Mouse (Mus musculus) CD4-positive, CD25-positive, alpha-beta regulatory T cell (primary cell): ENCODE results near the gene Lipt1. TPM values are rescaled to one million over a fixed set of nuclear protein-coding genes. Genes with fewer than 3 reads are reported as not detected.

ENCODE experiments used
- polyA plus RNA-seq: library from polyadenylated mRNA; unstranded; fragments of 100-300 nt; shearing (Covaris generic); gene quantifications from one replicate; pipeline ENCODE4 v1.2.1, GENCODE M21; 2017

Lipt1 gene
- 7.8 TPM for polyA plus RNA-seq

DNA sequence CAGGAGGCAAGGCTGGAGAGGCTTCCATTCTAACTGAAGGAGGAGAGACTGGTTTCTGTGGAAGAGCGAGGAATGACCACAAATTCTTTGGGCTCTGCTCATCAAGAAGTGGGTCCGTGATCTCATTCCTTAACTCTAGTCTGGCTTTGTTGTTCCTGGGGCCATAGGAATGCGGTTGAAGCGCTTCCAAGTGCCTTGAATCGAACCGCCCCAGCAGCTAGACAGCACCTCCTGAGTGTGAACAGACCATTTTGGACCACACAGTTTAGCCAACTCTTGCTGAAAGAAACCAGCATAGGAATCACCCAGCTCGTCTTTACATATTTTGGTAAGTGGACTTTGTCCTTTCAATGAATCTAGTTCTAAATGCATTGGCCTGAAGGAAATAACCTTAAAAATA lies at the start of gene Lipt1:
Lipt1 (plus strand) TSS at position 35 of the 400 bp plus-strand sequence.

DNA sequence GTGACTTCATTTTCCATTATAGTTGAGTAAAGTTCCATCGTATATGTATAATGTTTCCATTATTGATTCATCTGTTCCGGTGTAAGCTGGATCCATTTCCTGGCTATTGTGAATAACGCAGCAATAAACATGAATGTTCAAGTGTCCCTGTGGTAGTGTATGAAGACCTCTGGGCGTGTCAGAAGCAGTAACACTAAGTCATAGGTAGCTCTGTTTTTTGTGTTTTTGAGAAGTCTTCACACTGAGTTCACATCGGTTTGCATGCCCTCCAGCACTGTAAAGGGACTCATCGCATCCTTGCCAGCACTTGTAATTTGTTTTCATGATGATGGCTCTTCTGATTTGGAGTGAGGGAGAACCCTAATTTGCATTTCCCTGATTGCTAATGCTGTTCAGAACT lies 5.3 kb upstream of the Lipt1 start, which contains the start of gene Tsga10:
Tsga10 (minus strand) TSS at position 144 of the 400 bp plus-strand sequence.

GRCm38 (mm10) chr1:37890025-37890652 lies 18.6 kb downstream of the Lipt1 start, which contains the start of the genes Mitd1 and Mrpl30:
Mitd1 (minus strand) TSS chr1:37890411.
Mrpl30 (plus strand) TSS chr1:37890477.

GRCm38 (mm10) chr1:37916393-37916792 lies 44.9 kb downstream of the Lipt1 start, which contains the start of gene Lyg2:
Lyg2 (minus strand) TSS chr1:37916493.

Other genes starting within 250 kb of the Lipt1 start
- gene 2010300C02Rik, start 151.7 kb upstream of the Lipt1 start, polyA plus RNA-seq: 0.79 TPM
- gene Tsga10, start 5.3 kb upstream of the Lipt1 start, polyA plus RNA-seq: 2.9 TPM
- gene Mitd1, start 18.7 kb downstream of the Lipt1 start, polyA plus RNA-seq: 94.9 TPM
- gene Mrpl30, start 18.7 kb downstream of the Lipt1 start, polyA plus RNA-seq: 169 TPM
- gene Lyg2, start 44.8 kb downstream of the Lipt1 start, polyA plus RNA-seq: not detected
- gene Lyg1, start 86.0 kb downstream of the Lipt1 start, polyA plus RNA-seq: not detected
- gene Txndc9, start 126.2 kb downstream of the Lipt1 start, polyA plus RNA-seq: 103 TPM
- 18.2 TPM for gene Eif5b, start 126.3 kb downstream of the Lipt1 start, polyA plus RNA-seq